ENCODE assay signal across 8 mouse cellular contexts in the genomic region with DNA sequence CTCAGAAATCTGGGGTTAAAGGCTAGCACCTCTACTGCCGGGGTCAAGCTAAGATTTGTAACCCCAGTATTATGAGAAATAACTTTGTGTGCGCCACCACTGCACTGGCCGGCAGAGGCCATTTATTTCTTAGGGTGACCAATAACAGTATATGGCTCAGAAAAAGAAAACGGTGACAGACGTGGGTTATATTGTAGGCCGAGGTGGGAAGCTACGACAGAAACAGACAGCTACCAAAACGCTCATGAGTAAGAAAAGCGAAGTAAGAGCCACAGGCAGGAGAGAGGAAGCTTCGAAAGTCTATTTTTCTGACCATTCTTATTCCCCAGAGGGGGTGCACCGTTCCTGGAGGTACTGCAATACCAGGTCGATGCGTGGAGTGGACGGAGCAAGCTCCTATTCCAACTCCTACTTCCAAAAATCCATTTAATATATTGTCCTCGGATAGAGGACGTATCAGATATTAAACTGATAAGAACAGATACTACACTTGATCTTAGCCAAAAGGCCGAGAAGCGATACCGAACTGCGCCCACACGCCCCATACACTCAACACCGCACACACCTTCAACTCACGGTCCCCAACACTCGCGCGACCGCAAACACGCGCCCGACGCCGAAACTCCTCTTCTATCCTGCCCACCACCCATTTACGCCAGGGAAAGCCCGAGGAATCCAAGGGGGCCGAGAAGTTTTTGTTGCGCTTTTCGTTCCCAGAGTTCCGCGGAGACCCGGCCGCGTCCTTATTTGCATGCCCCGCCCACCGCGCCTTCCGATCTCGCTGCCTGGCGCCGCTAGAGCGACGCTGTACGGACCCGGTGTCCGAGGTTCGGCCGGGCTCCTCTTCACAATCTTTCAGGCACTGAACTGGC. TPM values are rescaled to one million over a fixed set of nuclear protein-coding genes. Genes with fewer than 3 reads are reported as not detected.
DNase-seq lines count a peak whose midpoint lies in the region; ATAC-seq lines count a peak whose summit lies in the region.
"Not testable (repeated sequence)": the region's sequence is repeated elsewhere in the genome, so short reads cannot be mapped to it uniquely, and the experiment has no call there.

No protein-coding gene starts in this region.

- H3K9ac ChIP-seq in intestine, embryonic 15.5 days = peak overlapping the region; percentile 37

- DNase-seq in adrenal gland, postnatal 25 days = peak; percentile 66
- DNase-seq in embryonic facial prominence, embryonic 10.5 days (ENCODE audit: low spot score) = peak; percentile 84
- DNase-seq in gastrocnemius, postnatal 4 days (ENCODE audit: low spot score in 2 of 2) = peak; percentile 43 to 61
- peak; percentile 64 to 73 for DNase-seq in left cerebral cortex, postnatal 25 days (ENCODE audit: low spot score in 2 of 2)
- peak; percentile 76 to 86 for DNase-seq in right cerebral cortex, postnatal 10 days (ENCODE audit: low spot score in 2 of 2)
- peak; percentile 68 for DNase-seq in urinary bladder, postnatal 14 days (ENCODE audit: low spot score)

- H3K4me3 ChIP-seq in embryonic facial prominence, embryonic 10.5 days = peak overlapping the region; percentile 47
- peak overlapping the region; percentile 28 for H3K4me3 ChIP-seq in intestine, embryonic 15.5 days (replicated peaks)

- H3K4me2 ChIP-seq in intestine, embryonic 15.5 days (replicated peaks) = peak overlapping the region; percentile 57

- H3K27me3 ChIP-seq in embryonic facial prominence, embryonic 10.5 days (replicated peaks; ENCODE audit: low read depth, poor library complexity, severe bottlenecking); intestine, embryonic 15.5 days (replicated peaks): not testable (repeated sequence)

- under 1% methylated on average over 45 of the region's 56 CpGs for WGBS in embryonic facial prominence, embryonic 10.5 days
- under 1% methylated on average over 44 of the region's 56 CpGs for WGBS in intestine, embryonic 15.5 days

- intact Hi-C loops in left cerebral cortex, postnatal 25 days (cut with DNase I) = not testable (repeated sequence)

- peak; percentile 82 for ATAC-seq in intestine, embryonic 15.5 days
- peak; percentile 62 for ATAC-seq in megakaryocyte progenitor cell, adult 5-6 weeks (replicated peaks; ENCODE audit: poor library complexity)

- H3K4me1 ChIP-seq in embryonic facial prominence, embryonic 10.5 days; intestine, embryonic 15.5 days (replicated peaks): not testable (repeated sequence)

- peak overlapping the region; percentile 94 for H3K27ac ChIP-seq in embryonic facial prominence, embryonic 10.5 days (replicated peaks)
- H3K27ac ChIP-seq in intestine, embryonic 15.5 days = peak overlapping the region; percentile 84

- H3K36me3 ChIP-seq in embryonic facial prominence, embryonic 10.5 days (replicated peaks); intestine, embryonic 15.5 days: not testable (repeated sequence)

- H3K9me3 ChIP-seq in embryonic facial prominence, embryonic 10.5 days; intestine, embryonic 15.5 days: not testable (repeated sequence)

RNA-seq across cellular contexts. Expression of a gene that starts 18.7 kb away (rescaled TPM):
- 29.9 and 37.3 TPM in 2 replicates for total RNA-seq in adrenal gland, postnatal 25 days (2021)
- polyA plus RNA-seq in embryonic facial prominence, embryonic 10.5 days (2016; fragmentation: Nextera tagmentation; extraction: Ambion mirVana) = 28.2 and 29.4 TPM in 2 replicates
- 10 to 100 TPM; 15.4 to 18.4 TPM for total RNA-seq in gastrocnemius, postnatal 4 days (2021)
- 34.5 and 35.8 TPM in 2 replicates for polyA plus RNA-seq in intestine, embryonic 15.5 days (2015; fragmentation: Nextera tagmentation; extraction: Ambion mirVana)
- total RNA-seq in left cerebral cortex, postnatal 25 days (2021) = 1 to 10 TPM; 6.0 to 7.2 TPM
- 9.8 and 12.7 TPM in 2 replicates for total RNA-seq in megakaryocyte progenitor cell, adult 5-6 weeks (2015)
- total RNA-seq in megakaryocyte progenitor cell, adult 5-6 weeks (2017) = 13.2 and 13.7 TPM in 2 replicates

RNA-seq across cellular contexts. Expression of a gene that starts 19.7 kb away (rescaled TPM):
- 5.9 and 8.9 TPM in 2 replicates for total RNA-seq in adrenal gland, postnatal 25 days (2021)
- 3.3 and 5.1 TPM in 2 replicates for polyA plus RNA-seq in embryonic facial prominence, embryonic 10.5 days (2016; fragmentation: Nextera tagmentation; extraction: Ambion mirVana)
- 10 to 100 TPM in 1 of 2 experiments, 1 to 10 TPM in 1; 7.1 to 10.0 TPM for total RNA-seq in gastrocnemius, postnatal 4 days (2021)
- 7.6 and 7.8 TPM in 2 replicates for polyA plus RNA-seq in intestine, embryonic 15.5 days (2015; fragmentation: Nextera tagmentation; extraction: Ambion mirVana)
- 10 to 100 TPM; 23.9 to 32.1 TPM for total RNA-seq in left cerebral cortex, postnatal 25 days (2021)
- 1.1 and 1.9 TPM in 2 replicates for total RNA-seq in megakaryocyte progenitor cell, adult 5-6 weeks (2015)
- total RNA-seq in megakaryocyte progenitor cell, adult 5-6 weeks (2017) = 0.75 and 1.0 TPM in 2 replicates

RNA-seq across cellular contexts. Expression of a gene that starts 46.6 kb away (rescaled TPM):
- total RNA-seq in adrenal gland, postnatal 25 days (2021) = not detected in 2 replicates
- not detected in 2 replicates for polyA plus RNA-seq in embryonic facial prominence, embryonic 10.5 days (2016; fragmentation: Nextera tagmentation; extraction: Ambion mirVana)
- not detected for total RNA-seq in gastrocnemius, postnatal 4 days (2021)
- not detected in 2 replicates for polyA plus RNA-seq in intestine, embryonic 15.5 days (2015; fragmentation: Nextera tagmentation; extraction: Ambion mirVana)
- not detected for total RNA-seq in left cerebral cortex, postnatal 25 days (2021)
- not detected in 2 replicates for total RNA-seq in megakaryocyte progenitor cell, adult 5-6 weeks (2015)
- total RNA-seq in megakaryocyte progenitor cell, adult 5-6 weeks (2017) = not detected in 2 replicates

Comparison
In these comparisons a context has a peak if more than half of its experiments do, and no peak if none do; other contexts are left out.
1. Peak in every context shown above with its lines: DNase-seq, ATAC-seq, H3K4me3 ChIP-seq and H3K27ac ChIP-seq.